Mouse (Mus musculus): ENCODE results near the gene Tmem108. TPM values are rescaled to one million over a fixed set of nuclear protein-coding genes. Genes with fewer than 3 reads are reported as not detected.

Tmem108 gene
- total and polyA plus RNA-seq, 2 experiments from 2014 or later: 33.2 to 42.7 TPM

DNA sequence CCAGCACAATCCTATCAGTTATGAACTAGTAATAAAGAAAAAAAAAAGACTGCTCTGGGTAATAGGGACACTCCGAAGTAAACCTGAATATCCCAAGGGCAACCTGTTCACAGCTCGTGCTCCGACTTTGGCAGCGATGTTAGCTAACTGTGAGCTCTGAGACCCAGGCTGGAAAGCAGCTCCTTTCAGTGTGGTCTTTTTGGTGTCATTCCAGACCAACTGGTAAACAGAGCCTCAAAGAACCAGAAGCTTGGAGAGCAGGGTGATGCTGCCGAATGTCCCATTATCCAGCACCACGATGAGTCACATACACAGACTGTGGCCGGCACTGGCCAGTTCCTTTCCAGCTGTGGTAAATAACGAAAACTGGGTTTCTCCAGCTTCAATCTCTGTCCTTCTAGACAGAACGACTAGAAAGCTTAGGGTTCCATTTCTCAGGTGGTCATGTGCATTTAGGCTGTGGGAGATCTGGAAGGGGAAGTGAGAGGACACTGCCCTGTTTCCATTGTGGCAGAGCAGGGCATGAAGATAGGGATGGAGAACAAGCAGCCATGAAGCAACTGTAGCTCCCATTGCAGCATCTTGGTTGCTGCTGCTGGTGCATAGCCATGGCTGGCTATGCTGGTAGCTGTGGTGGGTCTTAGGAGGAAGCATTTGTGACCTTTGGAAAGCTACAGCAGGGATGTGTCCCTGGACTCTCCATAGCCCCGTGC lies 179.2 kb downstream of the Tmem108 start:
- no peaks in the 10 kb centered on the region for H3K27me3 ChIP-seq (ENCODE audit: insufficient read depth, low read length)
- no peak overlapping the region for H3K4me3 ChIP-seq (ENCODE audit: low read depth, low read length)
- ATAC-seq (no peak), DNase-seq (no peak)
- no peak overlapping the region for H3K27ac ChIP-seq (ENCODE audit: low read depth, low read length)
- TF ChIP-seq CTCF (IDR thresholded peaks at IDR 0.05; ENCODE audit: low read depth): no peak
- 89% methylated on average over 10 of the region's 10 CpGs for WGBS
- no peaks in the 10 kb centered on the region for H3K36me3 ChIP-seq (ENCODE audit: insufficient read depth)
- H3K9ac ChIP-seq: no peak overlapping the region
- no peak overlapping the region for H3K4me2 ChIP-seq (ENCODE audit: low read depth)
- H3K9me3 ChIP-seq (ENCODE audit: low read length): no peaks in the 10 kb centered on the region
- H3K4me1 ChIP-seq (ENCODE audit: insufficient read depth): peaks cover 3% of the 10 kb centered on the region; the same call in 1 of the 2 replicates

DNA sequence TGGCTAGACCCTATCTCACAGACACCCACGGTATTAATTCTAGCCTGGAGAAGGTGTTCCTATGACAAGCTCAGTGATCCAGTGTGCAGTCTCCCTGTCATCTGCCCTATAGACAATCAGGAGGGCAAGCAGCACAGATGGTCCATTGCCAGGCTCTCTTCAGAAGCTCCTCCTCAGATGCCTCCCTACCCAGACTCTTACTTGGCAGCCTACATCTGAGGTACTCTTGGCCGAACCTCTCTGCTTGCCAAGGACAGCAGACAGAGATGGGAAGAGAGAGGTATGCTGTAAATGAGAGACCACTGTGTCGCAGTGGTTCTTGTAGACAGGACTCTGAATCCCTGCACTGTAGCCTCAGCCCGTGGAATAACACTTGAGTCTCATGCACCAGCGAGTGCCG lies 181.0 kb downstream of the Tmem108 start:
- Histone ChIP-seq H3K9me3 (ENCODE audit: low read length) (no peaks in the 10 kb centered on the region), H3K9ac (no peak overlapping the region), H3K36me3 (ENCODE audit: insufficient read depth) (no peaks in the 10 kb centered on the region), H3K27me3 (ENCODE audit: insufficient read depth, low read length) (no peaks in the 10 kb centered on the region), H3K4me1 (ENCODE audit: insufficient read depth) (peaks cover 3% of the 10 kb centered on the region; the same call in 1 of the 2 replicates), H3K4me2 (ENCODE audit: low read depth) (no peak overlapping the region), H3K27ac (ENCODE audit: low read depth, low read length) (no peak overlapping the region), H3K4me3 (ENCODE audit: low read depth, low read length) (no peak overlapping the region)
- WGBS: 92% methylated on average over 6 of the region's 6 CpGs
- DNase-seq (no peak), ATAC-seq (no peak)
- TF ChIP-seq CTCF (IDR thresholded peaks at IDR 0.05; ENCODE audit: low read depth): no peak

DNA sequence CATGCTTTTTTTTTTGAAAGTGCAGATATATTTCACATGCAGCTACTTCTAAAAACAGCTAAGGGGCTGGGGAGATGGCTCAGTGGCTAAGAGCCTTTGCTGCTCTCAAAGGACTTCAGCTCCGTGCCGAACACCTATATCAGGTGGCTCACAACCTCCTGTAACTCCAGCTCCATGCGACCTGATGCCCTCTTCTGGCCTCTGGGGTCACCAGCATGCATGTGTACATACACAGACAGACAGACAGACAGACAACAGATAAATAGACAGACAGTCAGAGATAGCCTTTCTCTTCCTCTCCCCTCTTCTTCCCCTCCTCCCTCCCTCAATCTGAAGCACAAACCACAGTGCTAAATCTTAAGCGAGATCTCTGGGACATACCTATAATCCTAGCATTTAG lies 181.5 kb downstream of the Tmem108 start:
- no peak for DNase-seq

DNA sequence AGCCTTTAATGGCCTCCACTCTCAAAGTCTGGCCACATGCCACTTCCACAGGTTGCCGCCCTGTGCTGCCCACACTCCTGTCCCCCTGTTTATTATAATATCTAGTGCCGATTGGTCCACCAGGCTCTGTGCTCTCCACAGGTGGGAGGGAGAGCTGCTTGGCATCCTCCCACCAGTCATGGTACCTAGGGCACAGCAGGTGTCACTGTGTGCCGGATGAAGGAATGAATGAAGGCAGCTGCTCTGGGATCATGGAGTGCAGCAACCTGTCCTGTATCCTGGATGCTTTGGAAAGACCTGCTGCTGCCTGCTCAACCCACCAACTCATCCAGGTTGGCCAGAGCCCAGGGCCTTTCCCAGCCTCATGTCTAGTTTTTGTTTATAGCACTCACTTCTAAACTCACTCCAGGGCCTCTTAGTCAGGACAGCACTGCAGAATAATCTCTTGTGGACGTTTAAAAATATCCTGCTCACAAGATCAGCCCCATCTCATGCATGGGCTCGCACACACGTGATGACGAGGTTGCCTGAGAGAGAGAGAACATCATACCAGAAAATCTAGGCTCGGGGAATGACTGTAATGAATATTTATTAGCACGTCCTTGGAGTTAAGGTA lies 182.1 kb downstream of the Tmem108 start:
- Histone ChIP-seq H3K9ac (no peak overlapping the region), H3K4me2 (ENCODE audit: low read depth) (no peak overlapping the region), H3K36me3 (ENCODE audit: insufficient read depth) (no peaks in the 10 kb centered on the region), H3K4me3 (ENCODE audit: low read depth, low read length) (no peak overlapping the region), H3K4me1 (ENCODE audit: insufficient read depth) (no peaks in the 10 kb centered on the region), H3K9me3 (ENCODE audit: low read length) (no peaks in the 10 kb centered on the region), H3K27me3 (ENCODE audit: insufficient read depth, low read length) (no peaks in the 10 kb centered on the region), H3K27ac (ENCODE audit: low read depth, low read length) (no peak overlapping the region)
- ATAC-seq: no peak
- DNase-seq: no peak
- TF ChIP-seq CTCF (IDR thresholded peaks at IDR 0.05; ENCODE audit: low read depth): no peak
- 69% methylated on average over 9 of the region's 9 CpGs for WGBS

More for the DNA sequence above, 181.5 kb downstream of the Tmem108 start:
- H3K4me2 ChIP-seq (ENCODE audit: low read depth): no peak overlapping the region
- no peak for ATAC-seq
- H3K4me1 ChIP-seq (ENCODE audit: insufficient read depth): peaks cover 3% of the 10 kb centered on the region; the same call in 1 of the 2 replicates
- 94% methylated on average over 4 of the region's 4 CpGs for WGBS
- H3K4me3 ChIP-seq (ENCODE audit: low read depth, low read length): no peak overlapping the region
- no peak for TF ChIP-seq CTCF (IDR thresholded peaks at IDR 0.05; ENCODE audit: low read depth)
- H3K36me3 ChIP-seq (ENCODE audit: insufficient read depth): no peaks in the 10 kb centered on the region
- no peaks in the 10 kb centered on the region for H3K9me3 ChIP-seq (ENCODE audit: low read length)
- H3K9ac ChIP-seq: no peak overlapping the region
- no peaks in the 10 kb centered on the region for H3K27me3 ChIP-seq (ENCODE audit: insufficient read depth, low read length)
- H3K27ac ChIP-seq (ENCODE audit: low read depth, low read length): no peak overlapping the region

DNA sequence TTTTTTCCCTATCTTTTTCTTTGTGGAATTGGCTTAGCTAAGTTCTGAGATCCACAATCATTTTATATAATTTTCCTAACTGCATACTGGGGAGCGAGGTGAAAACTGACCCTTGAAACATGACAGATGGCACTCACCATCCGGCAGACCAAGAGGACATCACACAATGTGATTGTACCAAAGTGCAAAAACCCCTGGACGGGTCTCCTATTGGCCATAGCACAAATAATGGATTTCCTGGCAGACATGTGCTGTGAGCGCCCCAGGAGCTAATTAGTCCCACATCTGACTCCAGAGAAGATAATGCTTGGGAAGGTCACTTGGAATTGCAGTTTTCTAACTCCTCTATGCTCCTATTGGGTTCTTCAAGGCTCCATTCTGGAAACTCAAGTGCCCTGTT lies 183.9 kb downstream of the Tmem108 start:
- 69% methylated on average over 4 of the region's 4 CpGs for WGBS
- Histone ChIP-seq H3K9me3 (ENCODE audit: low read length) (no peaks in the 10 kb centered on the region), H3K4me1 (ENCODE audit: insufficient read depth) (no peaks in the 10 kb centered on the region), H3K36me3 (ENCODE audit: insufficient read depth) (no peaks in the 10 kb centered on the region), H3K9ac (no peak overlapping the region), H3K27ac (ENCODE audit: low read depth, low read length) (no peak overlapping the region), H3K27me3 (ENCODE audit: insufficient read depth, low read length) (no peaks in the 10 kb centered on the region), H3K4me3 (ENCODE audit: low read depth, low read length) (no peak overlapping the region), H3K4me2 (ENCODE audit: low read depth) (no peak overlapping the region)
- DNase-seq (no peak), ATAC-seq (no peak)
- no peak for TF ChIP-seq CTCF (IDR thresholded peaks at IDR 0.05; ENCODE audit: low read depth)

DNA sequence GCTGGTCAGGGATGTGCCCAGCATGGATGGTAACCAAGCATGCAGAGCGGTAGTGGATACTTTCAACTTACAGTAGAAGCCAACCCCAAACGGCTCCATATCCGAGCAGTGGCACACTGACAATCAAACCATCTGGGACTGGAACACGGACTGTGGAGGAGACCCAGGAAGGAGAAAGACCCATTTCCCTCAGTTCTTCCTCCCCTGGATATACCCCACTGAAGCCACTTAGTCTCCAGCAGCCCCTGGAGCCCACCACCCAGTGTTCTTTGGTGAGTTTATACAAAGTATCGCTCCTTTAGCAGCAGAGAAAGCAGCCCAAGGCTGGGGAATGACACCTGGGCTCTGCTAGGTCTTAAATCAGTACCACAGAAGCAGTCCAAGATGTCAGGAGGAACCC lies 184.5 kb downstream of the Tmem108 start:
- ATAC-seq (no peak), DNase-seq (no peak)
- WGBS: 83% methylated on average over 5 of the region's 5 CpGs
- Histone ChIP-seq H3K27ac (ENCODE audit: low read depth, low read length) (no peak overlapping the region), H3K27me3 (ENCODE audit: insufficient read depth, low read length) (no peaks in the 10 kb centered on the region), H3K36me3 (ENCODE audit: insufficient read depth) (no peaks in the 10 kb centered on the region), H3K4me3 (ENCODE audit: low read depth, low read length) (no peak overlapping the region), H3K9ac (no peak overlapping the region), H3K9me3 (ENCODE audit: low read length) (no peaks in the 10 kb centered on the region), H3K4me1 (ENCODE audit: insufficient read depth) (no peaks in the 10 kb centered on the region), H3K4me2 (ENCODE audit: low read depth) (no peak overlapping the region)
- TF ChIP-seq CTCF (IDR thresholded peaks at IDR 0.05; ENCODE audit: low read depth): no peak

DNA sequence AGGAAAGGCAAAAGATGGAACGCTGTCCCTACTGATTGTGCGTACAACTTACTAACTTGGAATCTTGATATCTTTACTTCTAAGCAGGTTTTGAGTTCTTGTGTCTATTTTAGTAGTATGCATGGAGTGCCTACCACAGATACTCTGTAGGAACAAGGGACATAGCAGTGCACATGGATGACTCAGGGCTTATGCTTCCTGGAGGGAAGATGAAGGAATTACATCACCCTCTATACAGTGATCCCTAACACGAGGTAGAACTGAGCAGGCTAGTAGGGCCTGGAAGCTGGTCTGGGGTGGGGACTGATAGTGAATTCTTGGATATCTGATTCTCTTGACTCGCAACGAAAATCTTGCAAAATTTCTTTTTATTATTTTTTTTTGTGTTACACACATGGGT lies 185.7 kb downstream of the Tmem108 start:
- no peak overlapping the region for H3K4me3 ChIP-seq (ENCODE audit: low read depth, low read length)
- H3K27ac ChIP-seq (ENCODE audit: low read depth, low read length): no peak overlapping the region
- no peaks in the 10 kb centered on the region for H3K4me1 ChIP-seq (ENCODE audit: insufficient read depth)
- no peak overlapping the region for H3K4me2 ChIP-seq (ENCODE audit: low read depth)
- TF ChIP-seq CTCF (IDR thresholded peaks at IDR 0.05; ENCODE audit: low read depth): no peak
- H3K9me3 ChIP-seq (ENCODE audit: low read length): no peaks in the 10 kb centered on the region
- DNase-seq (no peak), ATAC-seq (no peak)
- 94% methylated on average over 5 of the region's 5 CpGs for WGBS
- no peaks in the 10 kb centered on the region for H3K36me3 ChIP-seq (ENCODE audit: insufficient read depth)
- H3K9ac ChIP-seq: no peak overlapping the region
- no peaks in the 10 kb centered on the region for H3K27me3 ChIP-seq (ENCODE audit: insufficient read depth, low read length)

Data from forebrain, postnatal 0 days (tissue).